Mouse (Mus musculus): ENCODE measurements at regions not wholly inside any gene's neighbourhood (a gene's known extent, or its start where the extent isn't known, plus 50 kb on each side); places are given as distances from the start of the nearest gene placed in this dataset.

GRCm38 (mm10) chr16:25495586-25496196, 187.9 kb upstream of the Trp63 start:
- TF ChIP-seq EP300 (IDR thresholded peaks at IDR 0.05; ENCODE audit: insufficient read depth, low read depth, low read length) (no peak), POLR2A (IDR thresholded peaks at IDR 0.05; ENCODE audit: insufficient read depth, low read length) (no peak), CTCF (IDR thresholded peaks at IDR 0.05; ENCODE audit: low read depth, low read length) (no peak)
